Mouse (Mus musculus): ENCODE results near the gene Tmem262. TPM values are rescaled to one million over a fixed set of nuclear protein-coding genes. Genes with fewer than 3 reads are reported as not detected.
"Not testable (repeated sequence)": the region's sequence is repeated elsewhere in the genome, so short reads cannot be mapped to it uniquely, and the experiment has no call there.

The Tmem262 gene
- polyA plus RNA-seq (2012; rRNA removed) = 190 and 219 TPM in 2 replicates

DNA sequence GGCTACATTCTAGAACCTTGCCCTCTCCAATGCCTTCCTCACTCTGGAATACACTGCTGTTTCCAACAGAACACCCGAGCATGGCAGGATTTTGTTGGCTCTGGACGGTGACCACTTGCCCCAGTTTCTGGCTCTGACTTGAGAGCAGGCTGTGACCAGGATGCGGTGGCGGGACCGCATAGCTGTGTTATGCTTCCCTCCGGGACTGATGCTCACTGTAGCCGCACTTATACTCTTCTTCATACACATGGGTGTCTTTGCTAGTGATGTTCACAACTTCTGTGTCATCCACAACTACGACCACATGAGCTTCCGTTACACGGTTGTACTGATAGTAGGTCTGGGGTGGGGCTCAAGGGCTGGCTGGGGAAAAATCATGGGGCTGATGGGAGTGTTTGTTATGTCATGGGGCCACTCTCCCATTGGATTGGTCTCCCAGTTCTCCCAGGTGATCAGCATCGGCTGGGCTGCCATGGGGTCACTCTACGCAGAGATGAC is at the start of gene Tmem262:
Tmem262 (plus strand) TSS at position 51 of the 498 bp plus-strand sequence.
- Histone ChIP-seq H3K4me1 (ENCODE audit: control insufficient read depth, insufficient read depth, low read length) (peaks cover 9% of the 10 kb centered on the region), H3K4me3 (ENCODE audit: control insufficient read depth, low read depth, low read length) (peak within 1 kb of the TSS; percentile 88), H3K27ac (ENCODE audit: control insufficient read depth, insufficient read depth, low read depth, low read length) (peak within 1 kb of the TSS; percentile 74), H3K27me3 (ENCODE audit: control insufficient read depth, insufficient read depth, low read length) (no peaks in the 10 kb centered on the region), H3K36me3 (ENCODE audit: control insufficient read depth, insufficient read depth, low read length) (peaks cover 1% of the 10 kb centered on the region)
- TF ChIP-seq POLR2A (IDR thresholded peaks at IDR 0.05; ENCODE audit: control insufficient read depth, low read depth, low read length) (peak; percentile 22; the same call in 1 of the 2 replicates), CTCF (IDR thresholded peaks at IDR 0.05; ENCODE audit: control insufficient read depth, insufficient read depth, insufficient replicate concordance, low read depth, low read length) (no peak)

DNA sequence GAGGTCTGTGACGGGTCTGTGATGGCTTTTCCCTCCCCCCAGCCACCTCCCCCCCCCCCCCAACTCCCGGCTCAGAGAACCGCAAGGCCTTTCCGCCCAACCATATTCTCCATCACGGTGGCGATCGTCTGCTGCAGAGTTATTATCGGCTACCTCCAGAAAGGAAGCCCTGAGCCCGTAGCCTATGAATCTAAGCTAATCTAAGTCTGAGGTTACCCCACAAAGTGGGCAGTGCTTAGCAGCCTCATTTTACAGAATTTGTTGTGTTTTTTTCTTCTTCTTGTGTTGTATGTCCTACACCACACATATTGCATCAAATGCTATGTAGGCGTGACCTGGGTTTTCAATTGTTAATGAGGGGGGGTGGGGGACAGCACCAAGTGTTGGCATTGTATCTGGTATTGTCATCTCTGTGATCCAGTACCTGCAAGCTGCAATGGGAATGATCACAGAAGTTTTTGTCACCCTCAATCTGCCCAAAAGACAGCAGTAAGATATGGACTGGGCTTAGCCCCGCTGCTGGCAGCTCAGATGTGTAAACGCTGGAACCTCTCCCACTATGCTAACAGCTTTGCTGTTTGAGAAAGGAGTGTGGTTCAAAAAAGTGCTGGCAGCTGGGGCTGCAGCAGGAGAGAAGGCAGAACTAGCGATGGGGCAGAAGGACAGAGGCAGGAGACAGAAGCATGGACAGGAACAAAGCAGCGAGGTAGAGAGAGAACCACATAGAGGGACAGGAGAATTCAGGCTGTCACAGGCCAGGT is 49.1 kb upstream of the Tmem262 start:
- no peaks in the 10 kb centered on the region for H3K27me3 ChIP-seq (ENCODE audit: control insufficient read depth, insufficient read depth, low read length)
- no peaks in the 10 kb centered on the region for H3K36me3 ChIP-seq (ENCODE audit: control insufficient read depth, insufficient read depth, low read length)
- H3K4me3 ChIP-seq (ENCODE audit: control insufficient read depth, low read depth, low read length) = no peak overlapping the region
- no peak for TF ChIP-seq POLR2A (IDR thresholded peaks at IDR 0.05; ENCODE audit: control insufficient read depth, low read depth, low read length)
- TF ChIP-seq CTCF (IDR thresholded peaks at IDR 0.05; ENCODE audit: control insufficient read depth, insufficient read depth, insufficient replicate concordance, low read depth, low read length) = no peak
- H3K27ac ChIP-seq (ENCODE audit: control insufficient read depth, insufficient read depth, low read depth, low read length) = no peak overlapping the region
- peaks cover 2% of the 10 kb centered on the region; the same call in 1 of the 2 replicates for H3K4me1 ChIP-seq (ENCODE audit: control insufficient read depth, insufficient read depth, low read length)

- Histone ChIP-seq H3K27me3 (ENCODE audit: control insufficient read depth, insufficient read depth, low read length) (no peaks in the 10 kb centered on the region), H3K36me3 (ENCODE audit: control insufficient read depth, insufficient read depth, low read length) (no peaks in the 10 kb centered on the region), H3K4me3 (ENCODE audit: control insufficient read depth, low read depth, low read length) (no peak overlapping the region), H3K27ac (ENCODE audit: control insufficient read depth, insufficient read depth, low read depth, low read length) (no peak overlapping the region), H3K4me1 (ENCODE audit: control insufficient read depth, insufficient read depth, low read length) (no peaks in the 10 kb centered on the region)
- no peak for TF ChIP-seq POLR2A (IDR thresholded peaks at IDR 0.05; ENCODE audit: control insufficient read depth, low read depth, low read length)
- TF ChIP-seq CTCF (IDR thresholded peaks at IDR 0.05; ENCODE audit: control insufficient read depth, insufficient read depth, insufficient replicate concordance, low read depth, low read length) = no peak
These were observed 43.8 kb upstream of the Tmem262 start for GRCm38 (mm10) chr19:6035966-6036585.

DNA sequence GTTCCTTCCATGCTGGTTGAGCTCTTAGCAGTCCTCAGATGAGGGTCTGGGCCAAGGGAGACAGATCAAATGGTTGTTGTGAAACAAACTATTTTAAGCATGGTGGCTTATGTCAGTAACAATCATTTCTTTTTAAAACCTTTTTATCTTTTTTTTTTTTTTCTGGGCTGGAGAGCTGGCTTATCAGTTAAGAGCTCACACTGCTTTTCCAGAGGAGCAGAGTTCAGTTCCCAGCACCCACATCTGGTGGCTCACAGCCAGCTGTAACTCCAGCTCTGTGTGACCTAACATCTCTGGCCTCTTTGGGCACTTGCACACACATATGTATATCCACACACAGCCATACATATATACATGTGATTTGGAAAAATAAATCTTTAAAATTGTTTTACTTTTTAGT is 42.1 kb upstream of the Tmem262 start:
- TF ChIP-seq POLR2A (IDR thresholded peaks at IDR 0.05; ENCODE audit: control insufficient read depth, low read depth, low read length) (no peak), CTCF (IDR thresholded peaks at IDR 0.05; ENCODE audit: control insufficient read depth, insufficient read depth, insufficient replicate concordance, low read depth, low read length) (no peak)
- no peak overlapping the region for H3K27ac ChIP-seq (ENCODE audit: control insufficient read depth, insufficient read depth, low read depth, low read length)
- no peaks in the 10 kb centered on the region for H3K36me3 ChIP-seq (ENCODE audit: control insufficient read depth, insufficient read depth, low read length)
- no peaks in the 10 kb centered on the region for H3K27me3 ChIP-seq (ENCODE audit: control insufficient read depth, insufficient read depth, low read length)
- H3K4me3 ChIP-seq (ENCODE audit: control insufficient read depth, low read depth, low read length) = no peak overlapping the region
- no peaks in the 10 kb centered on the region for H3K4me1 ChIP-seq (ENCODE audit: control insufficient read depth, insufficient read depth, low read length)

DNA sequence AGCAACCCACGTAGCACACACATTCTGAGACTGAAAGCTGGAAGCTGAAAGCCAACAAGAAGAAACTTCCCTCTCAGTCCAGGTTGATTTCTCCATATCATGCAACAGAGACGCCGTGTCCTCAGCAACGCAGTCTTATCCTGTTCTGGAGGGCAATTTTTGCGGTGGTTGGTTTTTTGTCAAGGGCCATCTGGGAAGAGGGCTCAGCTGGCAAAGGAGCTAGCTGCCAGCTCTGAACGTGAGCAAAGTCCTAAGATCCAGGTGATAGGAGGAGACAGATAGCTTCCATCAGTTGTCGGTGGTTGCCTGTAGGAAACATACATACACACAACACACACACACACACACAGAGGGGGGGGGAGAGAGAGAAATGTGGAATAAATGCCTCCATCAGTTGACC is 41.5 kb upstream of the Tmem262 start:
- Histone ChIP-seq H3K4me3 (ENCODE audit: control insufficient read depth, low read depth, low read length) (no peak overlapping the region), H3K36me3 (ENCODE audit: control insufficient read depth, insufficient read depth, low read length) (no peaks in the 10 kb centered on the region), H3K27ac (ENCODE audit: control insufficient read depth, insufficient read depth, low read depth, low read length) (no peak overlapping the region), H3K27me3 (ENCODE audit: control insufficient read depth, insufficient read depth, low read length) (no peaks in the 10 kb centered on the region), H3K4me1 (ENCODE audit: control insufficient read depth, insufficient read depth, low read length) (no peaks in the 10 kb centered on the region)
- no peak for TF ChIP-seq POLR2A (IDR thresholded peaks at IDR 0.05; ENCODE audit: control insufficient read depth, low read depth, low read length)
- TF ChIP-seq CTCF (IDR thresholded peaks at IDR 0.05; ENCODE audit: control insufficient read depth, insufficient read depth, insufficient replicate concordance, low read depth, low read length) = no peak

DNA sequence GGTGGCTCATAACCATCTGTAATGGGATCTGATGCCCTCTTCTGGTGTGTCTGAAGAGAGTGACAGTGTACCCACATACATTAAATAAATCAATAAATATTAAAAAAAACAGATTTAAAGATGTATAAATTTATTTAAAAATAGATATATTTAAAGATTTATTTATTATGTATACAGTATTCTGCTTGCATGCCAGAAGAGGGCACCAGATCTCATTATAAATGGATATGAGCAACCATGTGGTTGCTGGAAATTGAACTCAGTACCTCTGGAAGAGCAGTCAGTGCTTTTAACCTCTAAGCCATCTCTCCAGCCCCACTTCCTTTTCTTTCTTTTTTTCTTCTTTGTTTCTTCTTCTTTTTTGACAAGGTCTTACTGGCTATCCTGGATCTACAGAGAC is 39.8 kb upstream of the Tmem262 start:
- Histone ChIP-seq H3K4me1 (ENCODE audit: control insufficient read depth, insufficient read depth, low read length) (no peaks in the 10 kb centered on the region), H3K36me3 (ENCODE audit: control insufficient read depth, insufficient read depth, low read length) (no peaks in the 10 kb centered on the region), H3K4me3 (ENCODE audit: control insufficient read depth, low read depth, low read length) (no peak overlapping the region), H3K27ac (ENCODE audit: control insufficient read depth, insufficient read depth, low read depth, low read length) (no peak overlapping the region), H3K27me3 (ENCODE audit: control insufficient read depth, insufficient read depth, low read length) (no peaks in the 10 kb centered on the region)
- TF ChIP-seq POLR2A (IDR thresholded peaks at IDR 0.05; ENCODE audit: control insufficient read depth, low read depth, low read length) (no peak), CTCF (IDR thresholded peaks at IDR 0.05; ENCODE audit: control insufficient read depth, insufficient read depth, insufficient replicate concordance, low read depth, low read length) (no peak)

DNA sequence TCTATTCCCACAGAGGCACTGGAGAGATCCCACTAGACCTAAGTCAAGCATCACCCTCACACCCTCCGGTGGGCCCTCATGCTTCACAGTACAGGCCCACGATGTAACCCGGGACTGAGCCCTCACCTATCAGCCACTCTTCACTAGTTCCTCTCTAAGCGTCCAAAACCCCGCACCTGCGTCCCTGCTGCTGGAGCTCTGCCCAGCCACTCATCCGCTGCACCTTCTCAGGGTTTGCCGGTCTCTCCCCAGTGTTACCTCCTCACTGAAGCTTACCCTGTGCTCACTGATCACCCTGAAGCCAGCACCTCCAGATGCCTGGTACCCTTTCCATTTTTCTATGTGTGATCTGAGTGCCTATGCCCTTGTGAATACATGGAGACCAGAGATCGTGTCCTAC is 37.5 kb upstream of the Tmem262 start:
- no peak overlapping the region for H3K27ac ChIP-seq (ENCODE audit: control insufficient read depth, insufficient read depth, low read depth, low read length)
- no peaks in the 10 kb centered on the region for H3K36me3 ChIP-seq (ENCODE audit: control insufficient read depth, insufficient read depth, low read length)

GRCm38 (mm10) chr19:6044102-6044501 is 35.7 kb upstream of the Tmem262 start:
- H3K4me1 ChIP-seq (ENCODE audit: control insufficient read depth, insufficient read depth, low read length); H3K4me3 ChIP-seq (ENCODE audit: control insufficient read depth, low read depth, low read length); H3K36me3 ChIP-seq (ENCODE audit: control insufficient read depth, insufficient read depth, low read length); H3K27ac ChIP-seq (ENCODE audit: control insufficient read depth, insufficient read depth, low read depth, low read length); H3K27me3 ChIP-seq (ENCODE audit: control insufficient read depth, insufficient read depth, low read length): not testable (repeated sequence)

More for the DNA sequence above, 37.5 kb upstream of the Tmem262 start:
- no peaks in the 10 kb centered on the region for H3K27me3 ChIP-seq (ENCODE audit: control insufficient read depth, insufficient read depth, low read length)
- peaks cover 3% of the 10 kb centered on the region; the same call in 1 of the 2 replicates for H3K4me1 ChIP-seq (ENCODE audit: control insufficient read depth, insufficient read depth, low read length)
- TF ChIP-seq POLR2A (IDR thresholded peaks at IDR 0.05; ENCODE audit: control insufficient read depth, low read depth, low read length) (no peak), CTCF (IDR thresholded peaks at IDR 0.05; ENCODE audit: control insufficient read depth, insufficient read depth, insufficient replicate concordance, low read depth, low read length) (no peak)
- H3K4me3 ChIP-seq (ENCODE audit: control insufficient read depth, low read depth, low read length) = no peak overlapping the region

All from testis, adult 2 months (tissue).